Mouse (Mus musculus) NIH3T3 (cell line): ENCODE data around the gene Msh5.

Experiments
- DNase-seq: peaks from one replicate; pipeline ENCODE4 v3.0.0-alpha.2; 2012; ENCODE audit warnings: low read depth

Msh5 gene

GRCm38 (mm10) chr17:35046681-35047455, at the start of gene Msh5:
TSS of gene Msh5 (minus strand) at chr17:35046745.
- DNase-seq: peak; percentile 99

DNA sequence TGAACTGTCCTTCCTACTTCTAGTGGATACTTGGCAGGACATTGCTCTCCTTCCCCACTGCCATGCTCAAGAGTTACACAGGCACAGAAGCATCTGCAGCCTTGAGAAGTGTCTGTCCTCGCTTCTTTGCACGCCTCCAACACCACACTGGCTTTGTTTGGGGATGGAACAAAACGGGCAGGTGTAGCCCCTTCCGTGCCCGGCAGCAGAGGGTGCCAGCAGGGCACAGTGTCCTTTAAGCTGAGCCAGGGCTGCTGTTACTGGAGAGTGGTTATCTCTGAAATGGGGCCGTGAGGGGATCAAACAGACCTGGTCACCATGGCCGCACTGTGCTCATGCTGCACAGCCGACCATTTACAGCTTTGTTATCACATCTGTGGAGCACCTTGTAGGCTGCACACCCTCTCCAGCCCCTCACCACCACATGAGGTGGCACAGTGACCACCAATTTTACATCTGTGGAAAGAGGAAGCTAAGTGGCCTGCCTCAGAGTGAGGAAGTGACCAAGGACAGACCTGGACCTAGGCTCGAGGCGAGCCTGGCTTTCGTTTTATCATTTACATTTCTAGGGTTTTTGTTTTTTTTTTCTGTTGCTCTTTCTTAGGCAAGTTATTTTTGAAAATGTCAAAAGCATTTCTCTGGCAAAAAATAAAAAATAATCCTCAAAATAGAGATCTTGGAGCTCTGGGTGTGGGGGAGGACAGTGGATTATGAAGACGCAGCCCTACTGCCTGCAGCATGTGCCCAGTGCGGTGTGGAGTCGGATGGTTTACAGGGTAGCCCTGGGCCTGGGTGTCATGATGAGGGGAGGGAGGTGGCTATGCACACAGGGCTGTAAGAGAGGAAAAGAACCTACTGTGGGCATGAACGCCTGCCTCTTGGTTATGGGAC, 48.2 kb upstream of the Msh5 start:
- DNase-seq: no peak

DNA sequence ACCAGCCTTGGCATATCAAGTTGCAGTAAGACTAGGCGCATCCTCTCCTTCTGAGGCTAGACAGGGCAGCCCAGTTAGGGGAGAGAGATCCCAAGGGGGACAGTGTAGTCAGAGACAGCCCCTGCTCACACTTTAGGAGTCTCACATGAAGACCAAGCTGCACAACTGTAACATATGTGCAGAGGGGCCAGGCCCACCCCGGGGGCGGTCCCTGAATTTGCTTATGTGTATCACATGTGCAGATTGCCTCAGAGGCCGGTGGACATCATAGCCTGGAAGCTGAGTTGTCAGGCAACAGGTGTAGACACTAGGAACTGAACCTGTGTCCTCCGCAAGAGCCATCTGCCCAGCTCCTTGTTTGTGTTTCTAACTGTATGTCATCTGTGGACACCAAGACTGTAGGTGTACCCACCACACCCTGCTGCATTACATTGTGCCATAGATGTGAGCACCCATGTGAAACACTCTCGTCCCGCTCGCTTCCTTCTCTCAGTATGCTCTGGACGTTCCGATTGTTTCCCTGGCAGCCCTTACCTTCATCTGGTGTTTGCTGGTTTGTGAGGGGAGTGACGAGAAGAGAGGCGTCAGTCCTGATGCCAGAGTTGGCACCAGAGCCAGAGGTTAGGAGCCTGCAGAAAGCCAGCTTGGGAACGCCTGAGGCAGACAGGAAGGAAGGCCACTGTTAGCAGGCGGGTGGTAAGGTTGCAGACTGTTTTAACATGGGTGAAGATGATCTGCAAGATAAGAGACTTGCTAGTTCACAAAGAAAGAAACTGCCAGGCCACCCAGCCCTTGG, 46.1 kb upstream of the Msh5 start:
- no peak for DNase-seq

GRCm38 (mm10) chr17:35090166-35090932, 43.8 kb upstream of the Msh5 start:
- peak; percentile 52 for DNase-seq

DNA sequence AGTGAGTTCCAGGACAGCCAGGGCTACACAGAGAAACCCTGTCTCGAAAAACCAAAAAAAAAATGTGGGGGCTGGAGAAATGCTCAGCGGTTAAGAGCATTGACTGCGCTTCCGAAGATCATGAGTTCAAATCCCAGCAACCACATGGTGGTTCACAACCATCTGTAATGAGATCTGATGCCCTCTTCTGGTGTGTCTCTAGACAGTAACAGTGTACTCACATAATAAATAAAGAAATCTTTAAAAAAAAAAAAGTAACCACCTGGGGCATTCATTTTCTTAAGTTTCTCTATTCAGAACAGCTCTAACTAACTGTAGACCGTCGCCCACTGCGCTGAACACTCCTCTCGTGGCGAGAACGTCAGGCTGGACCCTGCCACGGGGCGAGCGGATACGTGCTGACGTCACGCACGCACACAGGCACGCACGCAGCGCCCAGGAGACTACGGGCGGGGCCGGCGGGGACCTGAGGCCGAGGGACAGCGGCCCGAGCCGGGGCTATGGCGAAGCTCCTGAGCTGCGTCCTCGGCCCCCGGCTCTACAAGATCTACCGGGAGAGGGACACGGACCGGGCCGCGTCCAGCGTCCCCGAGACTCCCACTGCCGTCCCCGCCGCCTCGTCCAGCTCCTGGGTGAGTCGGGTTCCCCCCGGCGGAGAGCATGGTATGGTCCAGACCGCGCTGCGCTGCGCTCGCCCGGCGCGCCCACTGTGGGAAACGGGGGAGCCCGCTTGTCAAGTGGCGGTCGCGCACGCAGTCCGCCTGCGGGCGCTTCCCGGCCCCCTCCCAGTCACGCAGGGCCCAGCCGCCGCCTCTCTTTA, 42.5 kb upstream of the Msh5 start, which contains the start of gene Abhd16a:
Gene Abhd16a (plus strand): TSS at position 439 of the 820 bp plus-strand sequence.
- DNase-seq: peak; percentile 97

DNA sequence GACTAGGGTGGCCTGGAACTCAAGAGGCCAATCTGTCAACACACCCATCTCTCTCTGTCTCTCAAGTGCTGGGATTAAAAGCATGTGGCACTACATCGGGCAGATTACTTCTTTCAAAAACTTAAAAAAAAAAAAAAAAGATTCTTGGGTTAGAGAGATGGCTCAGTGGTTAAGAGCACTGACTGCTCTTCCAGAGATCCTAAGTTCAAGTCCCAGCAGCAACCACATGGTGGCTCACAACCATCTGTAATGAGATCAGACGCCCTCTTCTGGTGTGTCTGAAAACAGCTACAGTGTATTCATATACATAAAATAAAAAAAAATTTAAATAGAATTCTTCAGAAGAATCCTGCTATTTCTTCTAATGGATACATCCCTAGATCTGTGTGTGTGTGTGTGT, 41.6 kb upstream of the Msh5 start:
- peak; percentile 58 for DNase-seq

DNA sequence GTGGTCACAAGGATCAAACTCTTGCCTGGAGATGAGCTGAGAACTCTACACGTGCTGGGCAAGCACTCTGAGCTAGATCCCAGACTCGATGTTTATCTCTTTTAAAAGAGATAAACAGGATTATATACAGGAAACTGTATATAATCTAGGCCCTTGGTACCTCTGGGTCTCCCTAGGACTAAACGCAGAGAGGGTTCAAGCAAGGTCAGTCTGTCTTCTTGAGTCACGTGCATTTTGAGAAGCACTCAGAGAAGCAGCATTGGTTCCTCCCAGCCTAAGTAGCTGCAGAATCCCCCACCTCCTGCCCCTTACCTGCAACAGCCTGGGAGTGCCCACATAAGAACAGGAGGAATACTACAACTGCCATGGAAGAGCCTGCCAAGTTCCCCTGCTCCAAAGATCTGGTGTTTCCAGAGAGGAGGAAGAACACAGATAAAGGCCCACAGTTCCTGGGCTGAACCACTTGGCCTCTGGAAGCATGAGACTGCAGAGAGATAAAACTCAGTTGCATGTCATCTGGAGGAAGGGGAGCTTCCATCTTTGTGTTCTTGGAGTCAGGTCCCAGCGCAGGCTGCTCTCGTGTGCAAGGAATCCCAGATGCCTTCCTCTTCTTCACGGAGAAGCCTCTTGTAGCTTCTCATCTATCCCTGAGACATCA, 38.8 kb upstream of the Msh5 start, which contains the start of gene Ly6g6f:
Gene Ly6g6f (minus strand): TSS at position 403 of the 658 bp plus-strand sequence.
- no peak for DNase-seq

GRCm38 (mm10) chr17:35083929-35084497, 37.5 kb upstream of the Msh5 start:
- no peak for DNase-seq

DNA sequence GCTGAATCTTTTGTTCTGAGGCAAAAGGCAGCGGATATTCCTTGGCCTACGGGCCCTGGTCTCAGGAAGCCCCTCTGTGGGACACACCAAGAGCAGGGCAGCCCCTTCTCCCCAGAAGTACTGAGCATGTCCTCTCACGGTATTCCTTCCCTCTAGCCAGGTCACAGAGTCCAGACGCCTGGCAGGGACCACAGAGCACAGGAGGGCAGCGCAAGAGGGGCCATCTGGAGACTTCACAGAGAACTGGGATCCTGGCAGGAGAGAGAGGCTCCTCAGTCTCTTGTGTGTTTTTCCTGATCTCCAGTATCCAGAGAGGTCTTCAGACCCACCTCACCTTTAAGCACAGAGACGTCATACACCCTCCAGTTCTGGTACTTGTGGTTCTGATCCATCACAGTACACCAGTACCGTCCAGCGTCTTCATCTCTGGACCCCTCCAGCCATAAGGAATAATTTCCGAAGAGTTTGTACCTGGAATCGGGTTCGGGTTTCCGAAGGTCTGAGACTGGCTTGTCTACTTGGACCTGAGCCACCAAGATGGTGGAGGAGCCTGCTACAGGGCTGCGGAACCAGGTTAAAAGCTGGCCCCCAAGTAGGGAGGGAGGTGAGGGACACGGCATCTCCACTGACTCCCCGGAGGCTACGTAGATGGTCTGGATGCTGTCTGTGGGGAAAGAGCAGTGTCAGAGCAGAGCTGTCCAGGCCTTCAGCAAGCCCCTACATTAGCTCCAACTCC, 36.5 kb upstream of the Msh5 start:
- no peak for DNase-seq

DNA sequence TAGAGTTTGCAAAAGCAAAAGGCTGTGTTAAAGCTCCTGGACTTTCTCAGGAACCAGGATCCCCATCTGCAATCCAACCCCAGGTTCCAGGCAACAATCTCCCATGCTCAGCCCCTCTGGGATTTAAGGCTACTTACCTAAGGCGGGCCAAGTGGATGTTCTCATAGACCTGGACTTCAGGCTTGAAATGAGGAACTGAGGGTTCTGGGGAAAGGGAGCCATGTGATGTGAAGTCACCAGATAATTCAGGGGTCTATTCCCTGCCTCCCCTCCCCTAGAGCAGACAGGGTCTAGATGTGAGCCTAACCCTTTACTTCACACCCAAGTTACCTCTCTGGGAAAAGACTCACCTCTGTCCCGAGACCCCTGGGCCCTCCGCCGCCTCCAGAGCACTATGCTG, 34.2 kb upstream of the Msh5 start:
- no peak for DNase-seq

DNA sequence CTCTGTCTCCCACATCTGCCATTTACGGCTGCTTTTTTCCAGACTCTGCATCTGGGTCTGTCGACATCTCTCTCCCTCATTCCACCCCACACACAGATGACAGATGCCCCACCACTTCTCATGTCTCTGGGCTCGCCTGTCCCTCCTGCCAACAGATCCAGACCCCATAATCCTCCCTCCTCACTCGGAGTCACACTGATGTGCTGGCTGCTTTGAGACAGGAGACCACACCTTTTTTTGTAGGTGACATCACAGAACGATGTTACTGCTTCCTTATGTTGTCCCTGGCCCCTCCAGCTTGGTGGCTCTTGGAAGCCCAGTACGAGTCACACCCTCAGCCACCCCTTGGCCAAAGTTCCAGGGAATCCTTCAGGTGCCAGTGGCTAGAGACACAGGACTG, 33.7 kb upstream of the Msh5 start:
- no peak for DNase-seq

DNA sequence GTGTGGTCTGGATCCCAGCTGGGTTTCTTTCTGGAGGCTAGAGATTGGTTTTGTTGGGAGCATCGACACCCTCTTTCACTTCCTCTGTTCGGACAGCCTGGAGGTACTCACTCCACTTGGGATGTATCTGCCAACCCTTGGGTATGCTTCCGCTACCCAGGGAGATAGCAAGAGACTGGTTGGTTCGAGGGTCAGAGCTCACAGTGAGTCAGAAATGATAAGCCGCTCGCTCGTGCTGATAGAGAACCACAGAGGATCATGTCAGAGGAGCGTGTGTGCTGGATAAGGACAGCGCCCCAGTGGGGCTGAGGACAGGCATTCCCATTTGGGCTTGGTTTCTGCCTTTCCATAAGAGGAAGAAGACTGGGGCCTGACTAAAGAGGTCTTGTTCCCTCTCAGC, 33.2 kb upstream of the Msh5 start:
- DNase-seq: no peak

- no peak for DNase-seq
These were observed 31.3 kb upstream of the Msh5 start, which contains the start of gene Ly6g6d for GRCm38 (mm10) chr17:35077786-35078233. TSS of gene Ly6g6d (minus strand) at chr17:35078065.

DNA sequence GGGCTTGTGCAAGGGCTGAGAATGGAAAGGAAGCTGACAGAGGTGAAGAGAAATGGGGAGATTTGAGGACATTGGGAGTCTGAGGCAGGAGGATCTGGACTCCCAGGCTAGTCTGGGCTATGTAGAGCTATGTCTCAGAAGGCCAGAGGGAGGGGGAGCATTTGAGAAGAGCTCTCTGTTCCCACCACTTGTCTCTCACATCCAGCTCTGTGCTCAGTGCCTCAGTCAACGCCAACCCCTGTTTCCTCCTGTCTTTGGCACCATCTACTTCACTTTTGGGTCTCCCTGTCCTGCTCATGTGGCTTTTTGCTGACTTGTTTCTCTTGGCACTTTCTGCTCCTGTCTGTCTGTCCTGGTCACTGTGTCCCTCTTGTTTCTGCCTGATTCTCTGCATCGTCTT, 30.7 kb upstream of the Msh5 start:
- DNase-seq: no peak

DNA sequence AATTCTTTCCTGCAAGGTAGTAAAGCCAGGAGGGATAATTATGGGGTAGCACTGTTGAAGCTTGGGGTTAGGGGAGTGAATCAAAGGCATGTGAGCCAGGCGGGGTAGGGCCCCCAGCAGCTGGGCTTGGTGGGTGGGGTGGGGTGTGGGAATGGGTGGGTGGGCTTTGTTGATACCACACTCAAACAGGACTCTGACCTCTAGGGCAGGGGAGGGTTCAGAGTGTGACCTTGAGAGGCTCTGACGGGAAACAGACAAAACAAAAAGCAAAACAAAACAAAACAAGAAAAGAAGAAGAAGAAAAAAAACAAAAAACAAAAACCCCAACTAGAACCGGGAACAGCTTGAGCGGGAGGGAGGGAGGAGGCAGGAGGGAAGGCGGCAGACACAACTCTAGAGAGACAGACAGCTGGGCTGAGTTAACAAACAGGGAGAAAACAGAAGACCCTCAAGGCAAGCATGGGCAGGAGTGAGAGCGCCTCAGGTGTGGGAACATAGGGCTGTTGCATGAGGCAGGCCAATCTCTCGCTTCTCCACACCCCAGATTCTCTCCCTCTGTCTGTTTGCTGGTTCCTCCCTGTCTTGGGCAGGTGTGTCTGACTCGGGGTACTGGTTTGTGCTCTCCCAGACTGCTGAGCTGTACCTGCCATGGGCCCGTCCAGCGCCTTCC, 30.1 kb upstream of the Msh5 start, which contains the start of gene Ly6g6e:
Gene Ly6g6e (plus strand): TSS at position 396 of the 670 bp plus-strand sequence.
- no peak for DNase-seq

- no peak for DNase-seq
These were observed 27.6 kb upstream of the Msh5 start for GRCm38 (mm10) chr17:35074097-35074496.

DNA sequence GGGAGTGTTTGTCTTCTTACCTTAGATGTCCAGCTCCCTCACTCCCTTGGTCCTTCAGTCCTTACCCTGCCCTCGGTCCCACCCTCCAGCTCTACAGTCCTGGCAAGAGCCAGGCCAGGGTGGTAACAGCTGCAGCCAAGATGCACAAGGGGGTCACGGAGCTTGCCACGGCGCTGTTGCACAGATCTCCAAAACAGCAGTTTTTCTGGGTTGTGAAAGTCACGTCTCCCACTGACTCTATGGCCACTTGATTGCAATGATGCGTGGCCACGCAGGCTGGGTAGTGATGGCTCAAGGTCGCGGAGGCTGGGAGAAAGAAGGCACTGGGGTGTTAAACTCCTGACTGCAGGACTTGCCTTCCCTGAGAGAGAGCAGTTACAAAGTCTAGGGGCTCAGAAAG, 24.9 kb upstream of the Msh5 start:
- DNase-seq: no peak
